Mouse (Mus musculus) layer of hippocampus, adult 9-10 months (tissue): ENCODE data around the gene Rfc2.

Source experiments
- DNase-seq: peaks from one replicate; pipeline ENCODE4 v3.0.0; 2022; ENCODE audit warnings: low spot score

Rfc2 gene

GRCm38 (mm10) chr5:134567445-134567844 is 13.7 kb upstream of the Rfc2 start:
- no peak for DNase-seq

GRCm38 (mm10) chr5:134568030-134568429 is 13.1 kb upstream of the Rfc2 start:
- no peak for DNase-seq

GRCm38 (mm10) chr5:134568964-134569491 is 12.1 kb upstream of the Rfc2 start:
- DNase-seq, result no peak

GRCm38 (mm10) chr5:134571730-134572507 is 9.2 kb upstream of the Rfc2 start:
- no peak for DNase-seq

DNA sequence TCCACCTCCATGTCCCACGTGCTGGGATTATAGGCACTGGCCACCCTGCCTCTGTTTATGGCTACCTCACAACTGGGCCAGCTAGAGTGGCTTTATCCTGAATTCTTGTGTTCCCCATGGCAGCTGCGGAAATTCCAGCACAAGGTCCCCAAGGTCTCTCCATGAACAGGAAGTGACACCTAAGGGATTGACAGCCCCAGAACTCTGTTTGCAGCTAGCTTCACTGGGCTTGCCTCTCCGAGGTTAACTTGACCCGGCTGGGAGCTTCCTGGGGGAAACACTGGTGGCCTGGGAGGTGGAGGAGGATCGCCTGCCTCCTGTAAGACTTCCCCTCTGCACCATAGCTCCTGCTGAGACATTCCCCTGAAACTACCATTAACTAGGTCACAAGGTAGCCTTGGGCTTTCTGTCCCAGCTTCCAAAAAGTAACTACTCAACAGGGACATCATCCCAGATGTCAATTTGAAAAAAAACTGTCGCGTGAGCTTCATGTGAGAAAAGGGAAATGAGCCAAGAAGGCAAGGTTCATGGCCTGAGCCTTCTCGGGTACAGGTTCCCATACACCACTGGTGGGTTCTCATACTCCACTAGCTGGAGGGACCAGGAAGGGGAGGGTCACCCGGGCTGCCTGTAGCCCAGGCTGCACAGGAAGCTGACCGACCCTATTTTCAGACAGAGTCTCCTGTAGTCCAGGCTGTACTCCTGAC is 8.5 kb upstream of the Rfc2 start:
- DNase-seq, result no peak

DNA sequence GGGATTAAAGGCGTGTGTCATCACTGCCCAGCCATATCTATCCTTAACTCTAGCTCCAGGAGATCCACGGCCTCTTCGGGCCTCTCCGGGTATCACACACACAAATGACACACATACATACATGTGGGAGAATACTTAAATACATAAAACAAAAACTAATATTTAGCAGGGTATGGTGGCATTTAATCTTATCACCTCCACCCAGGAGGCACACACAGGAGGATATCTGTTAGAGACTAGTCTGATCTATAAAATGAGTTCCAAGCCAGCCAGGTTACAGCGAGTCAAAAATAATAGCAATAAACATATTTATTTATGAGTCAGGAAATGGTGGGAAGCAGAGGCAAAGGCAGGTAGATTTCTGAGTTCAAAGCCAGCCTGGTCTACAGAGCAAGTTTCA is 5.3 kb upstream of the Rfc2 start:
- DNase-seq, result no peak

- DNase-seq, result no peak
Observed at GRCm38 (mm10) chr5:134576517-134577220, 4.5 kb upstream of the Rfc2 start.

- no peak for DNase-seq
Observed at GRCm38 (mm10) chr5:134577534-134577933, 3.6 kb upstream of the Rfc2 start.

DNA sequence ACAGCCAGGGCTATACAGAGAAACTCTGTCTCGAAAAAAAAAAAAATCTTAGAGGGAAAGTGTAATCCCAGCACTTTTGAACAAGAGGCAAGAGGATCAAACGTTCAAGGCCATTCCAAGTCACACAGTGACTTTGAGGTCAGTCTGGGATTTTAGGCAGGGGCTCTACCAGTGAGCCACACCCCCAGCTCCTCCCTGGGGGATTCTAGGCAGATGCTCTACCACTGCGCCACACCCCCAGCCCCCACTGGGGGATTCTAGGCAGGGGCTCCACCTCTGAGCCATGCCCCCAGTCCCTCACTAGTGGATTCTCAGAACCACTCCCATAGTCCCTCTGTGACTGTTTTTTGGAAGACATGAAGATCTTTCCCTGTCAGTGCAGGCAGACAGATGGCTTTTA is 2.0 kb upstream of the Rfc2 start:
- no peak for DNase-seq

- peak; percentile 84 for DNase-seq
Observed at GRCm38 (mm10) chr5:134582221-134582907, 1.2 kb downstream of the Rfc2 start.

DNA sequence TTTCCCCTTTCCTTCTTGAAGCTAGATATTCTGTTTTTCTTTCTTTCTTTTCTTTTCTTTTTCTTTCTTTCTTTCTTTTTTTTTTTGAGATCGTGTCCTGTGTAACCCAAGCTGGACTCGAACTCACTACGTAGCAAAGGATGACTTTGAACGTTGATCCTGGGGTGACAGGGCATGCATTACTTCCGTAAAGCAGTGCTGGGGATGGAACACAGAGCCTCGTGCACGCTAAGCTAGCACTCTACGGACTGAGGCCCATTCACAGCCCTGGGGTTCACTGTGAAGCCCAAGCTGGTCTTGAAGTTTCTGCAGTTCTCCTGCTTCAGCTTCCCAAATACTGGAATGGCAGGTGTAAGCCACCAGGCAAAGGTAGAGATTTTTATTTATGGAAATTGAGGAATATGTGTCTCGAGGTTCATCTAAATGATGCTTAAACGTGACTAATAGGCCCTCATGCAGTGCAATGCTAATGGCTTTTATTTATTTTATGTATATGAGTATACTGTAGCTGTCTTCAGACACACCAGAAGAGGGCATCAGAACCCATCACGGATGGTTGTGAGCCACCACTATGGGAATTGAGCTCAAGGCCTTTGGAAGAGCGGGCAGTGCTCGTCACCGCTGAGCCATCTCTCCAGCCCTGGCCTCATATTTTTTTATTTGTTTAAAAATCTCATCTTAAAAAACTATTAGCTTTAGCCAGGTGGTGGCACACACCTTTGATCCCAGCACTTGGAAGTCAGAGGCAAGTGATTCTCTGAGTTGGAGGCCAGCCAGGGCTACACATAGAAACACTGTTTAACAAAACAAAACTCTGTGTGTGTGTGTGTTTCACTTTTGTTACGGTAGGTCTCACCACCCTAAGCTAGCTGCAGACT is 2.1 kb downstream of the Rfc2 start:
- no peak for DNase-seq

DNA sequence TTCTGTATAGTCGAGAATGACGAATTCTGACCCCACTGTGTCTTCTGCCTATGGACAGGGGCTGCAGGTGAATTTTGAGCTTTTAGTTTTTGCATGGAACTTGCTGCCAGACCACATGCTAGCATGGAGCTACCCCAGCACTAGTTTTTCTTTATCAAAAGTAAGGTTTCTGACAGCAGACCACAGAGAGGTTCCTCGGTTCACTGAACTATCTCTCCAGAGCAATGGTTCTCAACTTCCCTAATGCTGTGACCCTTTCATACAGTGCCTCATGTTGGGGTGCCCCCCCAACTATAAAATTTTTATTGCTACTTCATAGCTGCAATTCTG is 2.7 kb downstream of the Rfc2 start:
- no peak for DNase-seq

DNA sequence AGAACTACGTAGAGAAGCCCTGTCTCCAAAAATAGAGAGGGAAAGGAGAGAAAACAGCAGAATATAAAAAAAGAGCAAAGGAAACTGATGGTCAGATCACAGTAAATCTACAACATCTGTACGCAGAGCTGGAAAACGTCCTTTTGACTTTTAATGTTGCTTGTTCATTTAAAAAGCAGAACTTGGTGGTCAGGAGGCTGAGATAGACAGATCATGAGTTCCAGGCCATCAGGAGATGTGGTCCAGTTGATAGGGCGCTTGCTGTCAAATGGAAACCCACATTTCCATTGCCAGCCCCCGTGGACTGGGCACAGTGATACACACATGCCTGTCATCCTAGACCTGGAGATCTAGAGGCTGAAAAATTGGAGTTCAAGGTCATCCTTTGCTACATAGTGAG is 3.6 kb downstream of the Rfc2 start:
- DNase-seq, result no peak

GRCm38 (mm10) chr5:134589900-134590299 is 8.7 kb downstream of the Rfc2 start:
- no peak for DNase-seq

- DNase-seq, result no peak
Observed at GRCm38 (mm10) chr5:134592026-134592581, 10.9 kb downstream of the Rfc2 start.

- no peak for DNase-seq
Observed at GRCm38 (mm10) chr5:134593093-134593492, 11.9 kb downstream of the Rfc2 start.

DNA sequence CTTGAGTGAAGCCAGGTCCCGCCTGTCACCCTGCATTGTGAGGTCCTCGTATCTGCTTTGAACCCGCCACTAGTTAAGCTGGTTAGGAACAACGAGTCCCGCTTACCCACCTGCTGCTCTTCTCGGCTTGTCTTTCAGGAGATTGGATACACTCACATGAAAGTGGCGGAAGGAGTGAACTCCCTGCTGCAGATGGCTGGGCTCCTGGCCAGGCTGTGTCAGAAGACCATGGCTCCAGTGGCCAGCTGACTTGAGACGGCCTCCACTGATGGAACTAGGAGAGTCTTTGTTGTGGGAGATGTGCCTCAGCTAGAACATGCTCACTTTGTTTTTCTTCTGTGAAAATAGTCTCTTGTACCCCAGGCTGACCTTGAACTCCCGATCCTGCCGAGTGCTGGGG is 16.5 kb downstream of the Rfc2 start:
- DNase-seq, result no peak

DNA sequence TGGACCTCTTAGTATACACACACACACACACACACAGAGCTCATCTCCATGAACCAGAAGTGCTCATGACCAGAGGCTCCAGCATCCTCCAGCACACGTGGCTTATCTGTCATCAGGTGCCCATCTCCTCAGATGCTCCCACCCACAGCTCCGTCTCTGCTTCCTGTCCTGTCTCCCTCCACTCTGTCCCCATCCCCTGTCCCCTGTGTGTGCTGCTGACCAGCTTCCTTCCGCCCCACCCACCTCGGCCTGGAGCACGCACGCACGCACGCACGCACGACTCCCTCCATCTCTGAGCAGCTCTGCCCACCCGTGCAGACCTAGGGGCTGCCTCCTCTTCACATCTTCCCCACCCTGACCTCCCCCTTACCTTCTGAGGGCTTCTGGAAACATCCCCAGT is 23.2 kb downstream of the Rfc2 start:
- no peak for DNase-seq

DNA sequence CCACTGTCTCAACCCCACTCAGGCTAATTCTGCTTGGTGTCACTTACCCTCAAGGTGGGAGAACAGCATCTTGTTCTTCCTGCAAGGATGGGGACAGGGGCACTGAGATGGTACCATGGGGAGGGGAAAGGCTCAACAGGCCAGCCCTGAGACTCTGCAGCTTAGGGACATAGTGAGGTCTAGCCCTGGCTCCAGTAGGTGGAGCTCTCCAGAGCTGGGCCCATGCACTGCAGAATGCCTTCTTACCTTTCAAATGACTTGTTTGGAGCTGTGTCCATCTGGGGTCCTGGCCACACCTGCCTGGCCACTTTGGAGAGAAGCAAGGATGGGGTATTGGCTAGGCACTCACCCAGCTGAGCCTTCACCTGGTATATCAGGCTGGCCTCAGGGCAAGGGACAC is 25.1 kb downstream of the Rfc2 start:
- no peak for DNase-seq

GRCm38 (mm10) chr5:134607121-134607520 is 26.0 kb downstream of the Rfc2 start:
- no peak for DNase-seq
